Mouse (Mus musculus) midbrain, embryonic 14.5 days (tissue): ENCODE data around the gene Abca3. TPM values are rescaled to one million over a fixed set of nuclear protein-coding genes. Genes with fewer than 3 reads are reported as not detected.
"Not testable (repeated sequence)": the region's sequence is repeated elsewhere in the genome, so short reads cannot be mapped to it uniquely, and the experiment has no call there.

Experiments used
- ATAC-seq: fragments of 200-750 bp; cut with Nextera tagmentation; 2 replicates; pipeline ENCODE4 v1.8.0; 2017; ENCODE audit warnings: moderate number of reproducible peaks, moderate library complexity; ENCODE audit not compliant: low FRiP score, low TSS enrichment
- DNase-seq: peaks from one replicate; pipeline ENCODE4 v3.0.0-alpha.2; 2015
- H3K27ac ChIP-seq: fragments of 300-500 bp; sonication (generic); replicated peaks from 2 replicates; pipeline ENCODE4 v1.5.1; 2014; ENCODE audit warnings: mild to moderate bottlenecking, low read depth, low read length, moderate library complexity
- H3K27me3 ChIP-seq: fragments of 300-500 bp; sonication (generic); 2 replicates; pipeline ENCODE4 v1.6.1; 2014; ENCODE audit warnings: low read length, control low read depth, mixed read lengths; ENCODE audit not compliant: control insufficient read depth, insufficient read depth
- H3K36me3 ChIP-seq: fragments of 300-500 bp; sonication (generic); 2 replicates; pipeline ENCODE4 v1.6.1; 2014; ENCODE audit warnings: low read length, control low read depth; ENCODE audit not compliant: control insufficient read depth, insufficient read depth
- H3K4me1 ChIP-seq: fragments of 300-500 bp; sonication (generic); 2 replicates; pipeline ENCODE4 v1.6.1; 2014; ENCODE audit warnings: mild to moderate bottlenecking, antibody characterized with exemption, low read length, control low read depth; ENCODE audit not compliant: control insufficient read depth, insufficient read depth
- H3K4me2 ChIP-seq: fragments of 300-500 bp; sonication (generic); 2 replicates; pipeline ENCODE4 v1.6.1; 2014; ENCODE audit warnings: mild to moderate bottlenecking, low read length, moderate library complexity
- H3K4me3 ChIP-seq: fragments of 300-500 bp; sonication (generic); replicated peaks from 2 replicates; pipeline ENCODE4 v1.5.1; 2014; ENCODE audit warnings: low read depth, low read length
- H3K9ac ChIP-seq: fragments of 300-500 bp; sonication (generic); replicated peaks from 2 replicates; pipeline ENCODE4 v1.6.1; 2014; ENCODE audit warnings: mild to moderate bottlenecking, low read length, moderate library complexity
- H3K9me3 ChIP-seq: fragments of 300-500 bp; sonication (generic); 2 replicates; pipeline ENCODE4 v1.6.1; 2016; ENCODE audit warnings: low read length, control low read depth, mixed read lengths; ENCODE audit not compliant: control insufficient read depth
- WGBS: fragments of 180-500 bp; shearing (Covaris S2); extraction: QIAGEN DNeasy Blood & Tissue Kit; methylation state at CpG from one replicate; pipeline ENCODE4 v1.1.7; 2014; 5-methylcytosine and 5-hydroxymethylcytosine counted together
- polyA plus RNA-seq: library from polyadenylated mRNA; unstranded; fragments of >200 nt; fragmentation: Nextera tagmentation; extraction: Ambion mirVana; gene quantifications from 2 replicates; pipeline ENCODE4 v1.2.1, GENCODE M21; 2014

Abca3 gene
- polyA plus RNA-seq, 1 experiment from 2014 or later: 31.4 TPM

DNA sequence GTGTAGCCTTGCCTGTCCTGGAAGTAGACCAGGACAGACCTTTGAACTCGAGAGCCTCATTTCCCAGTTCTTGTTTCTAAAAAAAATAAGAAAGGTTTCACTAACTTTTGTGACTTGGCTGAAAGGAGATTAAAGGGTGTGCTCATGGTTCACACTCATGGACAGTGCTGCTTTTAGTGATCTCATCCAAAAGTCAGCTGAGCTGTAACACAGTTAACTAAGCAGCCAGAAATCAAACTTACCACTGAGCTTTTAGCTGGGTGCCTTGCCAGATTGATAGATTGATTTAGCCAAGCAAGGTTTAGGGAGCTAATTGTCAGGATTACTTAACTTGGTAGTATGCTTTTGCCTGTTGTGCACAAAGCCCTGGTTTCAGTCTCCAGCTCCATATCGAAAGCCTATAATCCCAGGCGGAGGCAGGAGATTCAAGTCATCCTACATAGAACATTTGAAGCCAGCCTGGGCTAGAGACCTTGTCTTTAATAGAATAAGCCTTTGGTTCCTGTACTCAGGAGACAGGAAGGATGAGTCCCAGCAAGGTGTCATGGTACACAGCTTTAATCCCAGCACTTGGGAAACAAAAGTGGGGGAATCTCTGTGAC is 64.4 kb downstream of the Abca3 start:
- ATAC-seq: no peak
- no peak for DNase-seq
- Histone ChIP-seq H3K36me3 (peaks cover 44% of the 10 kb centered on the region), H3K27ac (no peak overlapping the region), H3K4me1 (peaks cover 13% of the 10 kb centered on the region), H3K9me3 (no peaks in the 10 kb centered on the region), H3K4me2 (peak overlapping the region; percentile 65), H3K27me3 (no peaks in the 10 kb centered on the region), H3K9ac (no peak overlapping the region), H3K4me3 (peak overlapping the region; percentile 94; the same call in 1 of the 2 replicates)
- 95% methylated on average over 3 of the region's 3 CpGs for WGBS

DNA sequence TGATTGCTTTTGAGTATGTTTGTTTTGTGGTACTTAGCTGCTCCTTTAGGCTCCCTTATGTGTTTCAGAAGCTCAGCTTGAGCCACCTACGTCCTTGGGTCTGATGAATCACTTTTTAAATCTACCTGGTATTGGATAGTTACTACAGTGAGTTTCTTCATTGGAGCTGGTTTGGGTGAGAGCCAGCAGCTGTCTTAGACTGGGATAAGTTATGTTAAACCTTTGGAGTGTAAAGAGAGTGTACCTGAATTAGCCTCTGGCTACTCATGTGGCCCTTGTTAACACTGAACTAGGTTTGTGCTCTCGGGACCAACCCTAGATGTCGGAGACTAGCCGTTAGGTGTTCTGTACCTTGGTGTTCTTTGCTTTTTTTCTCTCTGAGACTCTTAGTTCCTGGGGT is 71.4 kb downstream of the Abca3 start:
- no peak overlapping the region for H3K4me2 ChIP-seq
- peaks cover 72% of the 10 kb centered on the region for H3K36me3 ChIP-seq
- H3K9ac ChIP-seq: no peak overlapping the region
- no peak overlapping the region for H3K4me3 ChIP-seq
- no peaks in the 10 kb centered on the region for H3K27me3 ChIP-seq
- 96% methylated on average over 4 of the region's 4 CpGs for WGBS
- DNase-seq (no peak), ATAC-seq (no peak)
- 0 out of 2 replicates have a peak, but pooled peaks cover 4% of the 10 kb centered on the region for H3K4me1 ChIP-seq
- H3K9me3 ChIP-seq: no peaks in the 10 kb centered on the region
- no peak overlapping the region for H3K27ac ChIP-seq

DNA sequence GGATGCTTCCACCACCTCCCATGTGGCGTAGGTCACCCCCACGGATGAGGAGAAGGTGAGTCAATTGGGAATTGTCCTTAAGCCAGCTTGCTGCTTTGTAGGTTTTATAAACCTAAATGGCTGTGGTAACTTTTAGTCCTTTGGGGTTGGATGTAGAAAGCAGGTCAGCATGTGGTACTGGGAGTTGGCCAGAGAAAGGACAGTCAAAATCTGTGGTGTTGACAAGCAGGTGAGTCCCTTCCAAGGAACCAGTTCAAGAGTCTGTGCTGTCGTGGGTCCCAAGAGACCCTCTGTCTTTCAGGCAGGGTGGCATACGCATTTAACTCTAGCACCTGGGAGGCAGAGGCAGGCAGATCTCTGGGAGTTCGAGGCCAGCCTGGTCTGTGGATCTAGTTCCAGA is 72.7 kb downstream of the Abca3 start:
- H3K4me1 ChIP-seq: 0 out of 2 replicates have a peak, but pooled peaks cover 4% of the 10 kb centered on the region
- ATAC-seq: no peak
- DNase-seq: no peak
- H3K9me3 ChIP-seq: no peaks in the 10 kb centered on the region
- H3K36me3 ChIP-seq: peaks cover 58% of the 10 kb centered on the region
- no peak overlapping the region for H3K27ac ChIP-seq
- WGBS: 96% methylated on average over 5 of the region's 5 CpGs
- H3K9ac ChIP-seq: no peak overlapping the region
- no peaks in the 10 kb centered on the region for H3K27me3 ChIP-seq
- H3K4me3 ChIP-seq: no peak overlapping the region
- no peak overlapping the region for H3K4me2 ChIP-seq

DNA sequence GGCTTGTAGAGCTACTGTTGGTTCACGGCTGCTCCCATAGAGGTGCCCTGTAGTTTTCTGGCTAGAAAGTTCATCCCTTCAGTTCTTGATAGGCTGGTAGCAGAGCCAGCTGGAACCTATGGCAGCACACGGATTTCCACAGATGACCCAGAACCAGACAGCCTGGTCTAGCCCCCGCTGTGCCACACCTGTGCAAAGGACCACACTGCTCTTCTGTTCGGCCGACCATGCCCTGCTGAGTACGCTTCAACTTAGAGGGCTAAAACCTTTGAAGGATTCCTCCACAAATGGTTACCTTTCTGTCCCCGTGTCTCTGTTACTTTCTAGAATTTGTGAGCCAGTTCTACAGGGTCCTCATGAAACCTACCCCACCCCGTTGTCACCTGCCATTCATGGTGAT is 73.6 kb downstream of the Abca3 start:
- H3K4me3 ChIP-seq, H3K4me1 ChIP-seq, H3K27ac ChIP-seq, DNase-seq, H3K9ac ChIP-seq, H3K9me3 ChIP-seq, ATAC-seq, H3K27me3 ChIP-seq, H3K4me2 ChIP-seq: not testable (repeated sequence)
- WGBS: 95% methylated on average over 5 of the region's 8 CpGs
- H3K36me3 ChIP-seq: peaks cover 50% of the 10 kb centered on the region

DNA sequence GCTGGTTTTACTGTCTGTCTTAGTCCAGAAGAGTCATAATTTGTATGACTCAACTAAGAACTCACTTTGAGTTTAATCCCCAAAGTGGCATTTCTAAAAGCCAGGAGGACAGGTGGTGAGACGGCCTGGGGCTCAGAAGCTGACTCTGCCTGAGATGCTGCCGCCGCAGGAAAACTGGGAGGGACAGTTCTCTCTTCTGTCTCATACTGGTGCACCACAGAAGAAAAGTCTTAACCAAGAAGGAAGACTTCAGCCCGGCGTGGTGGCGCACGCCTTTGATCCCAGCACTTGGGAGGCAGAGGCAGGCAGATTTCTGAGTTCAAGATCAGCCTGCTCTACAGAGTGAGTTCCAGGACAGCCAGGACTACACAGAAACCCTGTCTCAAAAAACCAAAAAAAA is 74.2 kb downstream of the Abca3 start:
- H3K9me3 ChIP-seq: no peaks in the 10 kb centered on the region
- peaks cover 44% of the 10 kb centered on the region for H3K36me3 ChIP-seq
- H3K4me3 ChIP-seq: no peak overlapping the region
- peak overlapping the region; percentile 70 for H3K4me2 ChIP-seq
- no peaks in the 10 kb centered on the region for H3K27me3 ChIP-seq
- H3K27ac ChIP-seq: peak overlapping the region; percentile 91
- 0 out of 2 replicates have a peak, but pooled peaks cover 4% of the 10 kb centered on the region for H3K4me1 ChIP-seq
- ATAC-seq (no peak), DNase-seq (no peak)
- WGBS: 90% methylated on average over 7 of the region's 7 CpGs
- no peak overlapping the region for H3K9ac ChIP-seq

DNA sequence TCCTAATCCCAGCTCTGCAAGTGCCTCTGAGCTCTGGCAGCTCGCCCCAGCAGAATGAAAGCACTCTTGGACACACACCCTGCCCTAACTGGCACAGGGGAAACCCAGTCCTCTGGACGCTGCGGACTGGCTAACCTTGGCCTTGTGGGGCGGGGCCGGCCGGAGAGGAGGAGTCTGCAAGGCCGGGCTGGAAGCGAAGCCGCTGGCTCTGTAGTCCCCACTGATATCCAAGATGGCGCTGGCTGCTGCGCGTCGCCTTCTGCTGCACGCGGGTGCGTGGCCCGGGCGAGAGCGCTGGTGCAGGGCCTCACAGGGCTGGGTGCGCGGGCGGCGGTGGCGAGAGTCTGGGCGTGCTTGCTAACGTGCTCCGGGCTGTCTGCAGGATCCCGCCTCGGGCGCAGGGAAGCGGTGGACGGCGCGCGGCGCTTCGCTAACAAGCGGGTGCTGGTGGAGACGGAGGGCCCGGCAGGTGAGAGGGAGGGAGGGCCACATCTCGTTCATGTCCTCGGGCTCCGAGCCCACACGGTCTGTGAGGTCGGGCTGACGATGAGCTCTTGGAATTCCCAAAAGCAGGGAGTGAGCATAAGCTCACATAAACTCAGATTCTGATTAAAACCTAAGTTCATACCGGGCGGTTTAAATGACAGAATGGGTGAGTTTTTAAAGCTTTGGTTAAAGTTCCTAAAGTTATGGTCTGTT is 74.9 kb downstream of the Abca3 start, which contains the start of gene Eci1:
Gene Eci1 (plus strand): TSS at position 171 of the 699 bp plus-strand sequence.
- ATAC-seq (peak; percentile 94), DNase-seq (peak; percentile 90)
- 0 out of 2 replicates have a peak, but pooled peaks cover 4% of the 10 kb centered on the region for H3K4me1 ChIP-seq
- H3K36me3 ChIP-seq: peaks cover 37% of the 10 kb centered on the region
- peak within 1 kb of the TSS; percentile 70 for H3K4me2 ChIP-seq
- H3K9ac ChIP-seq: peak within 1 kb of the TSS; percentile 87
- H3K27me3 ChIP-seq: no peaks in the 10 kb centered on the region
- under 1% methylated on average over 48 of the region's 48 CpGs for WGBS
- peak within 1 kb of the TSS; percentile 57 for H3K4me3 ChIP-seq
- peak within 1 kb of the TSS; percentile 91 for H3K27ac ChIP-seq
- no peaks in the 10 kb centered on the region for H3K9me3 ChIP-seq

DNA sequence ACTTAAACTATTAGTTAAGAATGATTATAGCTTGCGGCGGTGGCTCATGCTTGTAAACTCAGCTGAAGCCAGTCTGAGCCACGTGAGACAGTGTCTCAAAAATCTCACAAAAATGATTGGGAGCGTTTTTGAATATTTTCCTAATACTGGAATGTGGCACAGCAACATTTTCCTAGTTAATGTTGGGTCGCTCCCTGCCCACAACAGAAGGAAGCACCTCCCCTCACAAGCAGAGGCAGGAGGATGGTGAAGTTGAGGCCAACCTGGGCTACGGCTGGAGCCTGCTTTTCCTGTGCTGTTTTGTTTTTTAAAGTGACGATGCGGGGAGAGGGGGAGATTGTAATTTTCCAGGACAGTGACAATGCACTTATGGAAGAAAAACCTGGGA is 75.4 kb downstream of the Abca3 start:
- ATAC-seq (no peak), DNase-seq (no peak)
- H3K4me1 ChIP-seq: 0 out of 2 replicates have a peak, but pooled peaks cover 4% of the 10 kb centered on the region
- WGBS: 5% methylated on average over 8 of the region's 8 CpGs
- no peaks in the 10 kb centered on the region for H3K9me3 ChIP-seq
- peak overlapping the region; percentile 57 for H3K4me3 ChIP-seq
- H3K9ac ChIP-seq: peak overlapping the region; percentile 87; the same call in 1 of the 2 replicates
- peak overlapping the region; percentile 26; the same call in 1 of the 2 replicates for H3K27ac ChIP-seq
- H3K27me3 ChIP-seq: no peaks in the 10 kb centered on the region
- H3K4me2 ChIP-seq: peak overlapping the region; percentile 70
- peaks cover 31% of the 10 kb centered on the region for H3K36me3 ChIP-seq

DNA sequence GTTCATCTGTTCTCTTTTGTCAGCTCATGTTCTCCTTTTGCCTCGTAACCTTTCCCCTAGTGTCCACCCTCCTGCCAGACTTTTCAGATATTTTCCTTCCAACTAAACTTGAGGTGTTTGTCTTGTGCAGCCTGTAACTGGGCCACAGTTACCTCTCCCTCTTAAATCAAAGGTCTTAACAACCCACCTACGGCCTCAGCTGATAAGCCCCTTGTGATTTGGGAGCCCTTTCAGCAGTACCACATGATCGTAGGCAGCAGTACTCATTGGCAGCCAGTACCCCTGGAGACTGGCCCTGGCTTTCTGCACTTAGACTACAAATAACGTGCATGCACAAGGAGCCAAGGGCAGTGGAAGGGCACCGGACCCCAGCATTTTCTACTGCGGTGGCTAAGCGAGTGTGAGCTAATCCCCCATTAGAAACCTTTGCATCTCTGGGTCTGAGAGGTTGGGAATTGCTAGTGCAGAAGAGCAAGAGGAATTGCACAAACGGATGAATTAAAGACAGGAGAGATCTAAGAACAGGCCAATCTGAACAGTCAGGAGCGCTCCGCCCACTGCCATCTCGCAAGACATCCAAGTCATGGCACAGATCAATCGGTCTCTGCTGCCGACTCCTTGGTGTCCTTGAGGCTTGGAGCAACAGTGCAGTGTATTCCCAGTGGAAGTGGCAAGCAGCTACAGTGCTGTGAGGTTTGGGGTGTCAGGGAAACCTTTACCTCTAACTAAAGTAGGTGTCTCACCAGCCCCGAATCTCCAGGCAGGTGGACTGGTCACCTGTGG is 77.6 kb downstream of the Abca3 start:
- no peak for DNase-seq
- Histone ChIP-seq H3K9ac (no peak overlapping the region), H3K27ac (0 out of 2 replicates have a peak overlapping the region, but pooled peaks have one; percentile 5), H3K9me3 (no peaks in the 10 kb centered on the region), H3K4me3 (no peak overlapping the region), H3K4me2 (no peak overlapping the region), H3K36me3 (peaks cover 12% of the 10 kb centered on the region), H3K4me1 (0 out of 2 replicates have a peak, but pooled peaks cover 4% of the 10 kb centered on the region), H3K27me3 (no peaks in the 10 kb centered on the region)
- WGBS: 78% methylated on average over 14 of the region's 14 CpGs
- no peak for ATAC-seq
